Mouse (Mus musculus): ENCODE measurements around the gene Casq2.

Gene Casq2

GRCm38 (mm10) chr3:102193488-102194290 is 107.5 kb downstream of the Casq2 start:
- no peak for DNase-seq (ENCODE audit: low read depth, low spot score)

GRCm38 (mm10) chr3:102194291-102195051 is 108.3 kb downstream of the Casq2 start:
- no peak for DNase-seq (ENCODE audit: low read depth, low spot score)

DNA sequence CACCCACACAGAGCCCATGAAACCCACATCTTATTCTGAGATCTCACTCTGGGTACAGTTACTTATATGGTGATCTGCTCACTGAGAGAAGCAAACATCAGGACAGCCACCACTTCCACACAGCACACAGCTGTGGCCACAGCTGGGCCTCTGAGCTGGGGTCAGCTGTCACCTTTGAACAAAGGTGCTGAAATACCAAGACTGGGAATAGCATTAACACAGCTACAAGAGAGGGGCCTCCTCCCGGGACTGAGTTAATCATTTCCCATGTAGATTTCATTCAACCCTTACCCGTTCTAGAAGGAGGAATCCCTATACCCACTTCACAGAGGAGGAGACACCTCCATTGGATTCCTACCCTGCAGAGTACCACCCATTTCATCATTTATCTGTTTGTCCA is 109.5 kb downstream of the Casq2 start:
- DNase-seq (ENCODE audit: low read depth, low spot score): no peak
